Mouse (Mus musculus): Measurements from ENCODE around the gene Klf3. TPM values are rescaled to one million over a fixed set of nuclear protein-coding genes. Genes with fewer than 3 reads are reported as not detected.

Gene Klf3
- total RNA-seq (2021) = 10 to 100 TPM; 46.4 TPM
- long read RNA-seq, experiment 1, full-length matches to known transcripts = 9 of 15 reads
- long read RNA-seq, experiment 1, partial matches to known transcripts = 2 of 15 reads
- long read RNA-seq, experiment 1, other reads (novel, unspliced or antisense) = 4 of 15 reads
- long read RNA-seq, experiment 2, full-length matches to known transcripts = 5 of 8 reads
- long read RNA-seq, experiment 2, partial matches to known transcripts = 0 of 8 reads
- long read RNA-seq, experiment 2, other reads (novel, unspliced or antisense) = 3 of 8 reads

DNA sequence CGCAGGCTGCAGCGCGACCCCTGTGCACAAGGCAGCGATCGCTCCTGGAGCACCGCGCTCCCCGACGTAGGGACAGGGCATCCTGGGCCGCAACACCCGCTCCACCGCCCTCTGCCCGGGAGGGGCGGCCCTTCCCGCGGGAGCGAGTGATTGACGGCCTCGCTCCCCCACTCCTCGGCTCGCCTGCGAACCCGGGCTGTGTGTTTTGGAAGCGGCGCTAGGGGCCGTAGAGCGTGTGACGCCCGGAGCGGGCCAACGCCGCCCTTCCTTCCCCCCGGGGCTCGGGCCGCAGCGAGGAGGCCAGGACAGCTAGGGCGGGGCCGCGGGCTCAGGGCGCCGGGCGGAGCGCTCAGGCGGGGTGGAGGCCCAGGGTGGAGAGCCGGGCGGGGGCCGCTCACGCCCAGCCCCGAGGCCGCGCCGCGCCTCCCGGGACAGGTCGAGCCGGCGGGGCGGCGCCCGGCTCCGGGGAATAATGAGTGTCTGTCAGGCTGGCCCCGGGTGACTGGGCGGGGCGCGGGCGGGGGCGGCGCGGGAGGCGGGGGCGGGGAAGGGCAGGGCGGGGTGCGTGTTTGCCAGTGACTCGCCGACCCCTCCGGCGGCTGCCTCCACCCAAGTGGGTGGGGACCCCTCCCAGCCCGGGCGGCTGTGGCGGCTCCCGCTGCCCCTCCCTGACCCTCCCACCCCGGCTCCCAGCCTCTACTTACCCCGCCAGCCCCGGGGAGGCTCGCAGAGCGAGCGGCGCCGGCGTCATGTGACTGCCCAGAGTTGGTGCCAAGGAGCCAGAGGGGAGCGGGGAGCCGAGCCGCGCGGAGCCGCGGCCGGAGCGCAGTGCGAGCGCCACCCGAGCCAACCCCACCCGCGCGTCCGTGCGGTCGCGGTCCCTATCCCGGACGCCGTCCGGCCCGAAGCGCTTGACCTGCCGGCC lies at the start of gene Klf3:
Gene Klf3, plus strand, starts transcription at position 594 of the 925 bp plus-strand sequence.
- peak; percentile 79 to 86 for DNase-seq (ENCODE audit: low spot score in 2 of 2)

DNA sequence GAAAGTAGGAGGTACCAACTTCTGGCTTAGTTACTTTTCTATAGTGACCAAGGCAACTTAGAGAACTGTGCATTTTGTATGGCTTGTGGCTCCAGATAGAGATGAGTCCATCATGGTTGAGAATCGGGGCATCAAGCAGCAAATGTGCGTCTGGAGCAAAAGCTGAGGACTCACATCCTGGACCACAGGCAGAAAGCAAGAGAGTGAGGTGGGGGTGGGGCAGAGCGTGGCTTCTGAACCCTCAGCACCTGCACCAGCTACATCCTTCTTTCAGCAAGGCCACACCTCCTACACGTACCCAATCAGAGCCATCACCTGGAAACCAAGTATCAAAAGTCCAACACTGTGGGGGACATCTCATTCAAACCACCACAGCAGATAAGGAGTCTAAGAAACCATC lies 40.9 kb upstream of the Klf3 start:
- DNase-seq (ENCODE audit: low spot score in 2 of 2) = no peak

DNA sequence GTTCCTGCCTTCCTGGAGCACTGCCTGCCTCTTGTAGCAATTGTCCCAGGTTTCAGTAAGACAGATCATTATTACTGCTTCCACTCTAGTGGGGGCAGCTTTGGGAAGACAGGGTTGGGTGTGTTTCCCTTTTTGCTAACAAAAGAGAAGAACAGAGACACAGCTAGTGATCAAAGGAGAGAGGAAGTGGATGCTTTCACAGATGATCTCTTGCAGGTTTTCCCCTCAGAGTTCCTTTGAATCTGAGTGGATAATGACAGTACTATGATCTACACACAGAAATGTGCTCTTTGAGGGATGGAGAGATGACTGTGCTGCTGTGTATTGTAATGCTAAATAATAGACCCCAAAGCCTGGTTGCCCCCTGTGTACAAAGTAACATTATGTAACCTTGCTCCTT lies 38.7 kb upstream of the Klf3 start:
- DNase-seq (ENCODE audit: low spot score in 2 of 2) = no peak

DNA sequence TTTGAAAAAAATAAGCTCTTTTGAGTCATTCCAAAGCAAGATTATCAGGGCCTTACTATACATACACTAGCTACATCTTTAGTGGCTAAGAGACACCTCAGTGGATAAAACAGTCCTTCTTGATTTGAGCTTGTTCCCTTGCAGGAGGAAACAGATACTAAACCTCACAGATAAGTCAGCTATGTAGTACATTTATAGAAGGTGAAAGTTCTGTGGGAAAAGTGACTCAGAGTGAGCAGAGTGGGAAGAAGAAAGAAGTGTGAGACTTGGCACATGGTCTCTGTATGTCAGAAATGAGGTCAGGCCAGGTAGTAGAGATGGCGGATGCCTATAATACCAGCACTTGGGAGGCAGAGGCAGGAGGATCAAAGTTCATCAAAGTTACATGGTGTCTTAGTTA lies 37.4 kb upstream of the Klf3 start:
- DNase-seq (ENCODE audit: low spot score in 2 of 2) = no peak

DNA sequence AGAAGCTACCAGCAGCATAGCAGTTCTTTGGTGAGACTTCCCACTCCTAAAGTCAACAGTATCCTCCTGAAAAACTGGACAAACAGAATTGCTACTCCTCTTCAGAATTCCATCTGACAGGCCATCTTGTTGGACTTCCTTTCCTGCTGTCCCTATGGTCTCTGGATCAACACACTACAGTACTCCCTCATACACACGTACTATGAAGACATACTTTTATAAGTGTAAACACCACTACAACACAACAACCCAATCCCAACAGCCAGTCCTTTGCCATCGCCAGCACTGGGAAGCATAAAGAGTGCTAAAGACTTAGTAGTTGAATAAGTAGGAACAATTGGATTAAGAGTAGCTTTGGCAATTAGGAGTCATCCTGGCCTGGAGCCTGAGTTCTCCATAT lies 36.6 kb upstream of the Klf3 start:
- no peak for DNase-seq (ENCODE audit: low spot score in 2 of 2)

DNA sequence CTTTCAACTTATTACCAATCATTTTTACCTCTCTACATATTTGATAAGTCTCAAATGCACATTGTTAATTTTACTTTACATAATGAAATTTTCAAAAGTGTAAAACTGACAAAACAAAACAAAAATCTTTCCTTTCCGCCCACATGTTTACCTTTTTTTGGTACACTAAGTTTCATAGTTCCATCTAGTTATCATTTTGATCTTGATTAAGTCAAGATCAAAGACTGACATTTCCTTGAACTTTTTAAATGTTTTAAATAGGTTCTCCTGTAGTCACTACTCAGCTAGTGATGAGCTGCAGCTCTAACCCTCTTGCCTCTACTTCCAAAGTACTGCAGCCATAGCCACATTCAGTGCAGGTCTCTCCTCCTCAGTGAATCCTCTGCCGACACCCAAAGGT lies 31.6 kb upstream of the Klf3 start:
- no peak for DNase-seq (ENCODE audit: low spot score in 2 of 2)

DNA sequence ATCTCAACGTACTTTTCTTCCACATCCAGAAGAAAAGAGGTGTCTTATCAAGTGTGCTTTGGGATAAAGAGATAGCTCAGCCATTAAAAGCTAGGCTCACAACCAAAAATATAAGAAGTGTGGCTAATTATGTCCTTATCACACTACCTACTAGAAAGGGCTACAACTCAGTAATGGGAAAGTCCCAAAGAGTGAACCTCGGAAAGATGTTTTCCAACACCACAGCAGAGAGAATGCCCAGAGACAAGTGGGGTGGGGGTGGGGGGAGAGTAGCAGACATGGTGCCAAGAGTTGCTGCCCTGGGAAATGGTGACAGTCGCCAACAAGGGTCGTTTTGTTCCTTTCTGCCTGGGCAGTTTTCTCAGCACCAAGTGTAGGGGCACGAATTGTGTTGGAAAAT lies 25.0 kb upstream of the Klf3 start:
- no peak for DNase-seq (ENCODE audit: low spot score in 2 of 2)

DNA sequence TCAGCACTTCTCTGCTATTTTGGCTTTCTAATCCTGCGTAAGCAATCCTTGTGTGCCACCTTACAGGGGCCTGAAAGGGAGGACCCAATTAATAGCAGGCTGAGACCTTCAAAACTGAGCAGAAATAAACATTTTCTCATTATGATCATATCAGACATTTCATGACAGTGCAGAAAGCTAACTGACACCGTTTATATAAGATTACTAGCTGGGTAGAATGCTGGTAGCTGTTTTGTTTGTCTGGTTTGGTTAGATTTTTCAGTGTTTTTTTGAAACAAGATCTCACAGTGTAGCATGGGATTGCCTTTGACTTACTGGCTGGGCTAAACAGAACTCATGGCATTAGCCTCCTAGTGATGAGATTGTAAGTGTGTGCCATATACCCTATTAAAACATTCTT lies 23.9 kb upstream of the Klf3 start:
- no peak for DNase-seq (ENCODE audit: low spot score in 2 of 2)

DNA sequence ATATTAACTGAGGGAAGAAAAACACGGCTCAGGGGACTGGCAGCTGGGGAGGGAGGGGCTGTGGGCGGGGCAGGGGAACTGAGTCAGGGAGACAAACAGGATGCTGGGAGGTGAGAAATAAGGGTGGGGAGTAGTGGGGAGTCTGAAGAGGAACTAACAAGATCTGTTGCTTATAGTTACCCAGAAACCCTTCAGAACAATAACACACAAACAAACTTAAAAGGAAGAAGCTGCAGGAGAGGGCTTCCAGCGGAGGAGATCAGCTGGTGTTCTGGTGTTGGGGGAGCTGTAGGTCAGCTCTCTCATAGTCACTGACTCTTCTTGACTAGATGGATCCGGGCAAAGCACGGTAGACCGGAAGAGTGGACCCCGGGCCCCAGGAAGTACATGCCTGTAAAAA lies 22.4 kb upstream of the Klf3 start:
- DNase-seq (ENCODE audit: low spot score in 2 of 2) = no peak

DNA sequence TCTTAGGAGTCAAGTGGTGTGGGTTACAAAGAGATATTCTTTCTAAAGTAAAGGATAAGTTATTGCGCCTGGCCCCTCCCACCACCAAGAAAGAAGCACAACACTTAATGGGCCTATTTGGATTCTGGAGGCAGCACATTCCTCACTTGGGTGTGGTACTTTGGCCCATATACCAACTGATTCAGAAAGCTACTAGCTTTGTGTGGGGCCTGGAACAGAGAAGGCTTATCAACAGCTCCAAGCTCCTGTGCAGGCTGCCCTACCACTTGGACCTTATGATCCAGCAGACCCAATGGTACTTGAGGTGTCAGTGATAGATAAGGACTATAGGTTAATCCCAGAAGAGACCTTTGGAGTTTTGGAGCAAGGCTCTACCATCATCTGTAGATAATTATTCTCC lies 15.0 kb upstream of the Klf3 start:
- no peak for DNase-seq (ENCODE audit: low spot score in 2 of 2)

DNA sequence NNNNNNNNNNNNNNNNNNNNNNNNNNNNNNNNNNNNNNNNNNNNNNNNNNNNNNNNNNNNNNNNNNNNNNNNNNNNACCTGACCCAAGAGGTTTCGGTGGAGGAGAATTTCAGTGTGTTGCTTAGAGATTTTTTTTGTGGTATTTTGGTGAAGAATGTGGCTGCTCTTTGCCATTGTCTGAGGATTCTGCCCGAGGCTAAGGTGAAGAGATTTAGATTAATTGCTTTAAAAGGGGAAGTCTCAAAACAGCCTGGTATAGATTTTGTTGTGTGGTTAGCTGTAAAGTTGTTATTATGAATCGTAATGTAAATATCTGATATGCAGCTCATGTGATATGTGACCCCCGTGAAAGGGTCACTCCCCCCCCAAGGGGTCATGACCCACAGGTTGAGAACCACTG lies 5.0 kb upstream of the Klf3 start:
- DNase-seq (ENCODE audit: low spot score in 2 of 2) = no peak

DNA sequence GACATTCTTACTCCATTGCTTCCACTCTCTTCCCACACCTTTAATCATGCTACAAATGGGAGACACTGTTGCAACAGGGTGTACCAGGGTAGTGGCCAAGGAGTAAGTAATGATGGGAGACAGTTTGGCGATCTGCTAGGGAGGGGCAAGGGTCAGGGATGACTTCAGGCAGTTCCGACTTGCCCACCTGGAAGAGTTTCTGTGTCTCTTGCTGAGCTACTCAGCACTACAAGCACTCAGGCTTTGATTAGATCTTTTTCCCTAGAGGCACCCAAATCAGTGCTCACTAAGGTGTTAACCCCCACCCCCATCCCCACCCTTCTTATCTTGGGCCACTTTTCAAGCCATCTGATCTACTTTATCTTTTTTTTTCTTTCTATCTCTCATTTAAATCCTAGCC lies 1.6 kb upstream of the Klf3 start:
- no peak for DNase-seq (ENCODE audit: low spot score in 2 of 2)

DNA sequence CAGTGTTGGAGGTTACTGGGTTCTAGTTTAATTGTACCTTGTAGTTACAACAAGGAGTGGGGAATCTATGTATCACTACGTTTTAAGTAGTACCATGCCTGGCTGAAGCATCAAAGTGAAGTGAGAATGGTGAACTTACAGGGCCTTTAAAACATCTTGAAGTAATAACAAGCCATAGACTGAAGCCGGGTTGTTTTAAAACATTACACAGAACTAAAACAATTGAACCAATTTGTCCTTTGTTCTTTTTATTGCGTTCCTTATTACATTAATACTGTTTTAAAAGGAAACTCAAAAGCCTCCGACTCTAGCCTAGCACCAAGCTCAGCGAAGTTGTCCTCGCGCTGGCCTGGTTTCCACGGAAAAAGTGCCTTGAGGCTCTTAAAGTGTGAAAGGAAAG lies 1.0 kb upstream of the Klf3 start:
- no peak for DNase-seq (ENCODE audit: low spot score in 2 of 2)

DNA sequence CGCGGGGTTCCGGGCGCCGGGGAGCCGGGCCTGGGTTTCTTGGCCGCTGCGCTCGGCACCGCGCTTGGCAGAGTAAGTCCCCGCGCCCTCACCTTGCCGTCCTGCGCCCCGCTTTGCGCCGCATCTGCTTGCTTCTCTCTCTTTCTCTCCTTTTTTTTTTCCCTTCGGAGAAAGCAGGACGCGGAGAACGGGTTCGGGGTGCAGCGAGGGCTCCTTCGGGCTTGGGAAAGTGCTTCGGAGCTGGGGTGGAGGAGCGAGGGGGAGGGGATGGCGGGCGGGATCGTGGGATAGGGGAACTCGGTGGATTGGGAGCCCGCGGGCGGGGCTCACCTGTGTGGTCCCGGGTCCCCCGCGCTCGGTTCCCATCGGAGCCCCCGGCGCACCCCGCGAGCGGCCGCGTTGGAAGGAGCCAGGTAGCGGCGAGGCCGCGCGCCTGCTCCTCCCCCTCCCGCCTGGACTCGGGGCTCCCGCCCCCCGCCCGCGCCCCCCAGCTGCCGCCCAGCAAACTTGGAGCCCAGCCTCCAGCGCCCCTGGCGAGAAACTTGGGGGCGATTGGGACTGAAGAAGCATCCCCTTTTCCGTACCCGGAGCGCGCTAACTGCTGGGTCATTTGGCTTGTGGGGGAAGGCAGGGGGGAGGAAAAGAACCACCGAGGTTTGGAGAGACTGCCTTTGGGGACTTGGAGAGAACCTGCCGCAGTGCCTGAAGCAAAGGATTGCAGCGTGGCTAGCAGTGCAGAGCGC lies 703 bp downstream of the Klf3 start:
- DNase-seq (ENCODE audit: low spot score in 2 of 2) = peak in 1 of 2 experiments; percentile 65

DNA sequence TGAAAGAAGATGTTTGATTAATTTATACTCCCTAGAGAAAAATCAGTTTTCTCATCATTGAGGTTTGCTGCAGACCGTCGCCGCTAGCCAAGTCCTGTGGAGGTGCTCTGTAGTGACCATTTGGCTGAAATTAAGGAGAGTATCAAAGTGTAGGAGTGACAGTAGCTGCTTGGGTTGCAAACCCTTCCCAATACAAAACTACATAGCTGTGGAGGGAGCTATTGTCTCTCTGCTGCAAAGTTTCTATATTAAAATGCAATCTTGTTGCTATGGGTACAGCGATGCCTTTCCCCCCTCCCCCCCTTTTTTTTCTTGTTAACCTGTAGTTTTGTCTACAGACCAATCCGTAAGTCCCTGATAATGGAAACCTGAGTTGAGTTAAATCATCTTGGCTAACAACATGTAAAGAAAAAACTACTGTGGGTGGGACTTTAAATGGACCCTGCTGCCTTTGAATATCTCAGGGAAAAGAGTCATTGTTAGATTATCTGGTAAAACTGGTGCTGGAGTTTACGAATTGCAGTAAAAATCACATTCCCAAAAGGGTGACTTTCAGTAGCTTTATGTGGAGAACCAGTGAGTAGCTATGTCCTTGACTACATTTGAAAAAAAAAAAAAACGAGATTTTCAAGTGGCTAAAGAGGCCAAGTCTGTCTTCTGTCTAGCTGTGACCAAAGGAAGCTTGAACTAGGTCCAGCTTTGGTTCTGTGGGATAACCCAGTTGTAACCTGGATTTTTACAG lies 2.1 kb downstream of the Klf3 start:
- DNase-seq (ENCODE audit: low spot score in 2 of 2) = no peak

DNA sequence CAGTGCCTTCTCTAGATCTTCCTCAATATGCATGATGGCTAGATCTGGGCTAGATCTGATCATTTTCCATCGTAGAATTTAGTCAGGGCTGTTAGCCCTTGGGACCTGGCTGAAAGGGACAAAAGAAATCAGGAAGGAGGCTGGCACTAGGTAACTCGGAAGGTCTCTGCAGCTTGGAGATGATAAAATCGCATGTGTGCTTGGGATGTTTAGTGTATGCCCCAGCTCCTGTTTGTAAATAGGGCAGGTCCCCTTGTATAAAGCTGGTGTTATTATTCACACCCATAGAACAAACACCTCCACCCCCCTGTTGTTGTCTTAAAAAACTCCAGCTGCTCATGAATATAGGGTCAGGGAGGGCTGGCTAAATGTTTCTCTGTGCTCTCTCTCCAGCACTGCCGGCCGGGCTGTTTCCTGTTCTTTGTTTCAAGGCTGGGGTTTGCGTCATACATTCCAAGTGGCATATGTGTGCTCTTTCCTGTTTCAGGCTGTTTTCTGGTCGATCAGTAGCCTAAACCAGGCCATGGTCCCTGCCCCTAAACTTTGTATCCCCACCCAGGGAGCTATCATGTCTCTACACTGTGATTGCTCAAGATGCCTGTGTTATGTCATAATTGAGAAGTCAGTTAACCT lies 2.8 kb downstream of the Klf3 start:
- DNase-seq (ENCODE audit: low spot score in 2 of 2) = no peak

DNA sequence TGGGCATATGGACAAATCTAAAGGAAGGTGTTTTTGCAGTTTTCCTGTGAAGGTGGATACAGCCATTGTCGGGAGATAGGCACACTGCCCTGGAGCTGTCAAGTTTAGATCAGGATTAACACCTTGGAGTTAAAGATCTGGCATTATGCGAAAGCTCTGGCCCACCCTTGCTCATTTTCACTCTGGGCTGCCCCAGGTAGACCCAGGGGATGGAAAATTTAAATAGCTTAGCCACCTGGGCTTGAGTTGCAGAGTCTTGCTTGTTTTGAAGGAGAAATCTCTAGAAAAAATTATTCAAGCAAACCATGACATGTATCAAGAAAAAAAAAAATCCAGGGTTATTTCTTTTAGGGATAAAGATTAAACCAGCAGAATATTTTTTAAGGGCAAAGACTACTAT lies 3.4 kb downstream of the Klf3 start:
- no peak for DNase-seq (ENCODE audit: low spot score in 2 of 2)

DNA sequence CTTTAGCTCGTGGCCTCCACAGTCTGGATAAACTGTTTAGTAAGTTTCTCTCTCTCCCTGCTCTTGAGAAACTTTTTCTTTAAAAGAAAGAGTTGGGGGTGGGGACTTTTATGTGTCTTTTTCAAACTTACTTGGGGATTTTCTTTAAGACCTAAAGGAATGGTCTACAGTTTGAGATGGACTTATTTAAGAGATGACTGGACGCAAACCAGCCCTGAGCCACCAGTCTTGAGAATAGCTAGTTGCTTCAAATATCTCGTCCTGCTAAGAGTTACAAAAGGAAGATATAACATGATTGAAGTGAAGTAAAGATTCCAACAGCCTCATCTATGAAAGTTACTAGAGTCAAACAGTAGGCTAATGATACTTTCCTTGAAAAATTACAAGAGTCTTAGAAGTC lies 4.0 kb downstream of the Klf3 start:
- no peak for DNase-seq (ENCODE audit: low spot score in 2 of 2)

DNA sequence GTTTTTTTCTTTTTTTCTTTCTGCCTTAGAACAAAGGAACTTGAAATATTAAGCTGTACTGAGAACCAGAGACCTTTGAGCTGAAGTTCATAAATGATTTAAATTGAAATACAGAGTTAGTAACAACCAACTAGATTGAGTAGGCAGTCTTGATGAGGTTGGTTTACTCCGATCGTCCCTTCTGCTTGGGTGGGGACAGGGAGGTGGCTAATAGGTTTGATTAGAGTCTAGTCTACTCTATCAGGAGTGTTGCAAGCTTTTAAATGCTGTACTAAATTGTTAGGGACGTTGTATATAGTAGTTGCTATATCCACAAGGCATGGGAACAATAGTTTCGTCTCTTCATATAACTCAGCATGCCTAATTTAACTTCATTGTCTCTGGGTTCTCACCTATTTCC lies 4.4 kb downstream of the Klf3 start:
- no peak for DNase-seq (ENCODE audit: low spot score in 2 of 2)

DNA sequence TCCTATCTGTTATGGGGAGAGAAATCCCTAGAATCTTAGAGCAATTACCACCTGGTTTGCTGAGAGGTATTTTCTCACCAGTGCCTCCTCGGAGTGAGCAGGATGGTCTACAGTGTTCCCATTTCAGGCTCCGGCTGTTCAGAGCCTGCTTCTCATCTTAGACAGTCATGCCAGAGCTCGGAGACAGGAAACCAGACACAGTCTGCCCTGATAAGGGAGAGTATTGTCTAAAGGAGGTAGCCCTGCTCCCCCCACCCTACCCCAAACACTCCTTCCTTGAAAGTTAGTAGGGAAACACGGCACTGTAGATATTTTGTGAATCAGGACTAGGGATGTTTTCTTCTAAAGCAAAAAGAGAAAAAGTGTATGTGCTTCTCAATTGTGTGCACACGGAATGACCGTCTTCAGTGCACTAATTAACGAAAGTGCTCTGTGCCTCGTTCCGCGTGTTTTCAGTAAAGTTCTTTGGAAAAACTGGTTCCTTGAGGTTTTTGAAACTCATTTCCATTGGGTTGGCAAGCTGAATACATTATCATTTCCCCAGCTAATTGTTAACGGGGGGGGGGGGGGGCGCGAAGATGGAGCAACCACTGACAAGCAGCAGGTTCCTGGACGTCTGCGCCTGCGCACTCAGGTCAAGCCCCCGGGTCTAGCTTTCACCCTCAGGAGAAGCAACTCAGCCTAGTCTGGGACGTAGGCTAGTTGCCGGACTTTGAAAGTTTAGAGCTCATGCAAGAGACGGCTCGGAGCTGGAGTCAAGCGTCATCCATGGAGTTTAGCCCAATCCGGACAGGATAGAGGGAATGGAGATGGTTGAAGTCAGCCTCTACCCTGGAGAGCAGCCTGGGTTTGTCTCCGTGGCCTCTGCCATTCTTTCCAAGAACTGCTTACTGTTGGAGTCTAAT lies 5.2 kb downstream of the Klf3 start:
- no peak for DNase-seq (ENCODE audit: low spot score in 2 of 2)
